Mouse (Mus musculus) adrenal gland (tissue): ENCODE measurements at regions not wholly inside any gene's neighbourhood (a gene's known extent, or its start where the extent isn't known, plus 50 kb on each side); places are given as distances from the start of the nearest gene placed in this dataset.

Experiments used
- intact Hi-C: fragments of 180-260 bp; cut with DNase I; formaldehyde crosslinking; loops from one replicate; pipeline ENCODE4 v1.15.1; 2025

- intact Hi-C loops = no loop called here
Measured at GRCm38 (mm10) chr2:124948812-124949211, 119.1 kb upstream of the Slc24a5 start.

- intact Hi-C loops = no loop called here
Measured at GRCm38 (mm10) chr2:124952212-124952611, 115.7 kb upstream of the Slc24a5 start.

- intact Hi-C loops = no loop called here
Measured at GRCm38 (mm10) chr2:124953015-124953414, 114.9 kb upstream of the Slc24a5 start.

GRCm38 (mm10) chr2:124955843-124956242 lies 112.1 kb upstream of the Slc24a5 start:
- intact Hi-C loops = no loop called here

GRCm38 (mm10) chr2:124959431-124959830 lies 108.5 kb upstream of the Slc24a5 start:
- intact Hi-C loops = no loop called here

- intact Hi-C loops = no loop called here
Measured at GRCm38 (mm10) chr2:124971826-124972749, 95.8 kb upstream of the Slc24a5 start.

- intact Hi-C loops = no loop called here
Measured at GRCm38 (mm10) chr2:124975106-124975505, 92.8 kb upstream of the Slc24a5 start.

- intact Hi-C loops = no loop called here
Measured at GRCm38 (mm10) chr2:124990976-124991375, 76.9 kb upstream of the Slc24a5 start.

- intact Hi-C loops = no loop called here
Measured at GRCm38 (mm10) chr2:125015007-125015406, 52.9 kb upstream of the Slc24a5 start.

- intact Hi-C loops = no loop called here
Measured at GRCm38 (mm10) chr2:125016946-125017345, 51.0 kb upstream of the Slc24a5 start.
